Mouse (Mus musculus): ENCODE results near the gene Prkcq. TPM values are rescaled to one million over a fixed set of nuclear protein-coding genes. Genes with fewer than 3 reads are reported as not detected.

The Prkcq gene
- polyA plus RNA-seq, 1 experiment from 2014 or later = 0.88 TPM

DNA sequence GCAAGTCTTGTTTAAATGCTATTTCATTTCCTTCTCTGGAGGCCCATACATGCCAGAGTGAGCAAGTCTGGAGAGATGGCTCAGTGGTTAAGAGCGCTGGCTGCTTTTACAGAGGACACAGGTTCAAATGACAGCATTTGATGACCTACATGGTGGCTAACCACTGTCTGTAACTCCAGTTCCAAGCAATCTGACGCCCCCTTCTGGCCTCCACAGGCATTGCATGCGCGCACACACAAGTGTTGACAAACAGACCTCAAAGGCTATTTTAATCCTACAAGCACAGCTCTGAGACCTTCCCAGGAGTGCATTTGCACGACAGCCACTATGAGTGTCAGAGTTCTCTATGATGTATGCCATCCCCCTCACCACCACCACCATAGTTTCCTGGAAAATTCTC is 94.4 kb downstream of the Prkcq start:
- Histone ChIP-seq H3K9me3 (ENCODE audit: control insufficient read depth, low read length) (no peaks in the 10 kb centered on the region), H3K27ac (replicated peaks in 1 of 2; ENCODE audit: control insufficient read depth in 1 of 2, insufficient read depth in 1 of 2, low read depth in 2 of 2, low read length in 2 of 2) (no peak overlapping the region), H3K36me3 (ENCODE audit: control insufficient read depth, insufficient read depth, low read length) (no peaks in the 10 kb centered on the region), H3K4me2 (ENCODE audit: low read length) (no peak overlapping the region), H3K9ac (ENCODE audit: low read length) (no peak overlapping the region), H3K4me1 (ENCODE audit: control insufficient read depth in 2 of 2, insufficient read depth in 2 of 2, low read length in 2 of 2) (no peaks in the 10 kb centered on the region), H3K4me3 (ENCODE audit: control insufficient read depth in 1 of 2, insufficient read depth in 1 of 2, low read depth in 1 of 2, low read length in 2 of 2) (no peak overlapping the region), H3K27me3 (ENCODE audit: control insufficient read depth, insufficient read depth, low read length) (no peaks in the 10 kb centered on the region)
- WGBS = 60% methylated on average over 5 of the region's 5 CpGs
- ATAC-seq (ENCODE audit: insufficient number of reproducible peaks, insufficient read depth, low FRiP score, low read depth) = no peak

DNA sequence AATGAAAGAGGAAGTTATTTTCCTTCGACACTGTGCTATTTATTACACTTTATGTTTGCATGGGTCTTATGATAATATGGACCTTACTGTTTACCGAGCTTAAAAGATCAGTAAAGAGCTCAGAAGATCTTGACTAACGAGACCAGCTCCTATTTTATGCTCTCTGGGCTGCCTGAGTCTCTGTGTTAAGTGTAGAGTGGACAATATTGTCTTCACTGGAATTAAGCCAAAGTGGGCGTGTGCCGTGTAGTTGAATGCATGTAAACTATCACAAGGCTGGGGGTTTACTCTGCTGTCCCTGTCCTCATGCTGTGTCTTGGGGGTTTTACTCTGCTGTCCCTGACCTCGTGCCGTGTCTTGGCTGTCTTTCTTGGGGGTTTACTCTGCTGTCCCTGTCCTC is 107.1 kb downstream of the Prkcq start:
- 76% methylated on average over 7 of the region's 7 CpGs for WGBS
- Histone ChIP-seq H3K27me3 (ENCODE audit: control insufficient read depth, insufficient read depth, low read length) (no peaks in the 10 kb centered on the region), H3K4me1 (ENCODE audit: control insufficient read depth in 2 of 2, insufficient read depth in 2 of 2, low read length in 2 of 2) (no peaks in the 10 kb centered on the region), H3K9ac (ENCODE audit: low read length) (no peak overlapping the region), H3K4me2 (ENCODE audit: low read length) (no peak overlapping the region), H3K4me3 (ENCODE audit: control insufficient read depth in 1 of 2, insufficient read depth in 1 of 2, low read depth in 1 of 2, low read length in 2 of 2) (no peak overlapping the region), H3K9me3 (ENCODE audit: control insufficient read depth, low read length) (no peaks in the 10 kb centered on the region), H3K36me3 (ENCODE audit: control insufficient read depth, insufficient read depth, low read length) (no peaks in the 10 kb centered on the region), H3K27ac (replicated peaks in 1 of 2; ENCODE audit: control insufficient read depth in 1 of 2, insufficient read depth in 1 of 2, low read depth in 2 of 2, low read length in 2 of 2) (no peak overlapping the region)
- ATAC-seq (ENCODE audit: insufficient number of reproducible peaks, insufficient read depth, low FRiP score, low read depth) = no peak

DNA sequence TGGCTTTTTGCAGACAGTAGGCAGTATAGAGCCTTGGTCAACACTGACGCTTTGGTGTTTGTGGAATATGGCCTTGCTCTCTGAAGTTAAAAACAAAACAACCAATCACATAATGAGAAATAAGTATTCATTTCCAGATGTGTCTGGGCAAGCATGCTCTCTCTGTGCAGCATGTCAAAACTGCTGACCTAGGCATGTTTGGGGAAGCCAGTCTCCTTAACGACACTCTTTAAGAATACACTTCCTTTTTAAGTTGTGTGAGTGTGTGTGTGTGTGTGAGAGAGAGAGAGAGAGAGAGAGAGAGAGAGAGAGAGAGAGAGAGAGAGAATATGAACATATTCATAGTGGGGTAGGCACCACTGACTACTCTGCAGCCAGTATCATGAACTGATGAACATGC is 108.3 kb downstream of the Prkcq start:
- H3K4me1 ChIP-seq (ENCODE audit: control insufficient read depth in 2 of 2, insufficient read depth in 2 of 2, low read length in 2 of 2) = no peaks in the 10 kb centered on the region
- no peak overlapping the region for H3K9ac ChIP-seq (ENCODE audit: low read length)
- no peaks in the 10 kb centered on the region for H3K9me3 ChIP-seq (ENCODE audit: control insufficient read depth, low read length)
- ATAC-seq (ENCODE audit: insufficient number of reproducible peaks, insufficient read depth, low FRiP score, low read depth) = no peak
- H3K27ac ChIP-seq (replicated peaks in 1 of 2; ENCODE audit: control insufficient read depth in 1 of 2, insufficient read depth in 1 of 2, low read depth in 2 of 2, low read length in 2 of 2) = no peak overlapping the region
- no peak overlapping the region for H3K4me3 ChIP-seq (ENCODE audit: control insufficient read depth in 1 of 2, insufficient read depth in 1 of 2, low read depth in 1 of 2, low read length in 2 of 2)
- H3K27me3 ChIP-seq (ENCODE audit: control insufficient read depth, insufficient read depth, low read length) = no peaks in the 10 kb centered on the region
- 69% methylated on average over 2 of the region's 2 CpGs for WGBS
- no peak overlapping the region for H3K4me2 ChIP-seq (ENCODE audit: low read length)
- H3K36me3 ChIP-seq (ENCODE audit: control insufficient read depth, insufficient read depth, low read length) = no peaks in the 10 kb centered on the region

DNA sequence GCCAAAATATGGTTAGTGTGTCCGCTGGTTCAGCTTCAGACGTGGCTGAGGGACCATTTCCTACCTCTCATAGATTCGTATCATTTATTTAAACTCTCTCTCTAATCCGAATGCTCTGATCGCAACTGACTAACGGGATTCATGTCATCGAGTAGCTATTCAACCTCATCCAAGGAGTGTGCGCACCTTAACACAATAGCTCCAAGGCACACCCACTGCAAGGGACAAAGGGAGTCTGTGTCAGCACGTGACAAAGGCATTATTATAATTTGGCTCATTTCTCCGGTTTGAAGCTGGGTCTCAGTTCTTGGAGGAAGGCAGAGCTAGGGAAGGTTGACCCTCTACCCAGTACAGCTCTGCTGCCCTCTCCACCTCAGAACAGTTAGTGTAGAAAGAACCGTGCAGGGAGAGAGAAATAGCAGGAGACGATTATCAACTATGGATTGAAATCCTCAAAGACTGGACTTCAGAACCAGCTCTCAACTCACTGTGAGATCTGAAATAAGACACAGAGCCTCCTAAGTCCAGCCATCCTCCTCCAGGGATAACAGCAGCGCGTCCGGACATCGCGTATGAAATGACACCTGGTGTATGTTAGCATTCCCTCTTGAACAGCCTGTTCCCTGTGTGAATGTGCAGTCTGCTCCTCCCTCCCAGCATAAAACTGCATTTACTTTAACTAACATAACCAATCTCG is 116.1 kb downstream of the Prkcq start:
- Histone ChIP-seq H3K4me3 (ENCODE audit: control insufficient read depth in 1 of 2, insufficient read depth in 1 of 2, low read depth in 1 of 2, low read length in 2 of 2) (no peak overlapping the region), H3K9me3 (ENCODE audit: control insufficient read depth, low read length) (no peaks in the 10 kb centered on the region), H3K27ac (replicated peaks in 1 of 2; ENCODE audit: control insufficient read depth in 1 of 2, insufficient read depth in 1 of 2, low read depth in 2 of 2, low read length in 2 of 2) (no peak overlapping the region), H3K27me3 (ENCODE audit: control insufficient read depth, insufficient read depth, low read length) (no peaks in the 10 kb centered on the region), H3K36me3 (ENCODE audit: control insufficient read depth, insufficient read depth, low read length) (no peaks in the 10 kb centered on the region), H3K4me2 (ENCODE audit: low read length) (peak overlapping the region; percentile 31; the same call in 1 of the 2 replicates), H3K9ac (ENCODE audit: low read length) (no peak overlapping the region), H3K4me1 (ENCODE audit: control insufficient read depth in 2 of 2, insufficient read depth in 2 of 2, low read length in 2 of 2) (no peaks in the 10 kb centered on the region)
- 79% methylated on average over 18 of the region's 18 CpGs for WGBS
- no peak for ATAC-seq (ENCODE audit: insufficient number of reproducible peaks, insufficient read depth, low FRiP score, low read depth)

DNA sequence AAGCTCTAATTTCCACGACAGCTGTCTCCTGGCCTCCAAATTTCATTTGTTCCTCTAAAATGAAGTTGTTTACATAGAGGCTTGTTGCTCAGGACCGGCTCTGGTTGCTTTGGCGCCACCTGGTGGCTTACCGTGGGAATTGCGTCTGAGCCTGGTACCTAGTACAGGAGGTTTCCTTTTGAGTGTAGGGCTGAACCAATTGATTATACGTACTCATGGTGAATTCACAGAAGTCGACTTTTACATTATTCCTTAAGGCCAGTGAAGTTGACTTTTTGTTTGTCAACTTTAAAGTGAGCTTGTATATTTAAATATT is 116.6 kb downstream of the Prkcq start:
- peak overlapping the region; percentile 31; the same call in 1 of the 2 replicates for H3K4me2 ChIP-seq (ENCODE audit: low read length)
- no peaks in the 10 kb centered on the region for H3K4me1 ChIP-seq (ENCODE audit: control insufficient read depth in 2 of 2, insufficient read depth in 2 of 2, low read length in 2 of 2)
- H3K27ac ChIP-seq (replicated peaks in 1 of 2; ENCODE audit: control insufficient read depth in 1 of 2, insufficient read depth in 1 of 2, low read depth in 2 of 2, low read length in 2 of 2) = no peak overlapping the region
- H3K36me3 ChIP-seq (ENCODE audit: control insufficient read depth, insufficient read depth, low read length) = no peaks in the 10 kb centered on the region
- 7% methylated on average over 7 of the region's 7 CpGs for WGBS
- H3K27me3 ChIP-seq (ENCODE audit: control insufficient read depth, insufficient read depth, low read length) = no peaks in the 10 kb centered on the region
- H3K9me3 ChIP-seq (ENCODE audit: control insufficient read depth, low read length) = no peaks in the 10 kb centered on the region
- no peak overlapping the region for H3K9ac ChIP-seq (ENCODE audit: low read length)
- ATAC-seq (ENCODE audit: insufficient number of reproducible peaks, insufficient read depth, low FRiP score, low read depth) = no peak
- no peak overlapping the region for H3K4me3 ChIP-seq (ENCODE audit: control insufficient read depth in 1 of 2, insufficient read depth in 1 of 2, low read depth in 1 of 2, low read length in 2 of 2)

DNA sequence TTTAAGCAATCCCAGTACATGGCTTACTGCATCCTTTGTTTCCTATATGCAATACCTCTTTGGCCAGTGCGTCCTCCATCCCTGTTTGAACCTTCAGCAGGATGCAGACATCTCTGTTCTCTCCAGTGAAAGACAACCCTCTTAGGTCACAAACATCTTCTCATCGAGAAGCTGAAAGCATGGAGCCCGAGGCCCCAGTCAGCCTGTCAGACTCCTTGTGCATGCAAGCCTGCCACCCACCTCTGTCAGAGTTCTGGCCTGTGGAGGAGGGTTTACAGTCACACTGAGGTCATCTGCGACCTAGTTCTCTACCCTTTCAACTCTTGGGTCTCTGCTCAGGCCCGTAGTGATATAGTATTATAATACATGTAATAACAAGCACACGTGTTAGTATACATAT is 119.0 kb downstream of the Prkcq start:
- no peak for ATAC-seq (ENCODE audit: insufficient number of reproducible peaks, insufficient read depth, low FRiP score, low read depth)
- Histone ChIP-seq H3K9ac (ENCODE audit: low read length) (no peak overlapping the region), H3K4me2 (ENCODE audit: low read length) (no peak overlapping the region), H3K27ac (replicated peaks in 1 of 2; ENCODE audit: control insufficient read depth in 1 of 2, insufficient read depth in 1 of 2, low read depth in 2 of 2, low read length in 2 of 2) (no peak overlapping the region), H3K9me3 (ENCODE audit: control insufficient read depth, low read length) (no peaks in the 10 kb centered on the region), H3K27me3 (ENCODE audit: control insufficient read depth, insufficient read depth, low read length) (no peaks in the 10 kb centered on the region), H3K36me3 (ENCODE audit: control insufficient read depth, insufficient read depth, low read length) (no peaks in the 10 kb centered on the region), H3K4me1 (ENCODE audit: control insufficient read depth in 2 of 2, insufficient read depth in 2 of 2, low read length in 2 of 2) (no peaks in the 10 kb centered on the region), H3K4me3 (ENCODE audit: control insufficient read depth in 1 of 2, insufficient read depth in 1 of 2, low read depth in 1 of 2, low read length in 2 of 2) (no peak overlapping the region)
- 82% methylated on average over 6 of the region's 6 CpGs for WGBS

DNA sequence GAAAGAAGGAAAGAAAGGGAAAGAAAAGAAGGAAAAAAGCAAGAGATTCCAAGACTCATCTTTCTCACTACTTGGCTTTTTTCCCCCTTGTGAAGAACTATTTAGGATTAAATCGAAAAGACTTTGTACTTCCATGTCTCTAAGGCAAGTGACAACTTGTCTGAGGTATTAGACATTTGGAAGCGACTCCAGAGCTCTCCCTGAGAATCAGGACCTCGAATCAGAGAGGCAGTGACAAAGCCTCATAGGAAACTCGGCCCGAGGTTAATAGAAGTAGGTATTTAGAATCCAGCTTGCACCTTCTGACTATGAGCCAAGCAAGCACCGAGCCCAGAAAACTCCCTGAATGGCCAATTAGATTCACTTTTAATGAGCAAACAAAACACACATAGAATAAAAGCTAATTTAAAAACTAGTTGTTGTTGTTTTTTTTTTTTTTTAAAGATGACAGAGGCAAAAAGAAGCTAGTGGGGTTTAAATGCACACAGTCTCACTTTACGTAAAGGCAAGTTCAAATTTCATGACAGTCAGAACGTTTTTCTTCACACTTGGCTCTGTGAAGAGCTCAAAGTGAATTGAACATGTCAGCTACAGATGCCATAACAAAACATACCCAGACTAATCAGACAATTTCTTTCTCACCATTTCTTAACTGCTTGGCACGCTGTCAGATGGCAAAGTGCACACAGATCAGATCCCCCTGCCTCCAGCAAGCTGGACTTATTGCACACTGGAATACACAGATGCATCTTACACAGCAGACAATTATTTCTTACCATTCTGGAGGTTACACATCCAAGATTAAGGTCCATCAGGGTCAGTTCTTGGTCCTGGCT is 119.9 kb downstream of the Prkcq start:
- Histone ChIP-seq H3K4me3 (ENCODE audit: control insufficient read depth in 1 of 2, insufficient read depth in 1 of 2, low read depth in 1 of 2, low read length in 2 of 2) (no peak overlapping the region), H3K27me3 (ENCODE audit: control insufficient read depth, insufficient read depth, low read length) (no peaks in the 10 kb centered on the region), H3K9me3 (ENCODE audit: control insufficient read depth, low read length) (no peaks in the 10 kb centered on the region), H3K4me2 (ENCODE audit: low read length) (no peak overlapping the region), H3K27ac (replicated peaks in 1 of 2; ENCODE audit: control insufficient read depth in 1 of 2, insufficient read depth in 1 of 2, low read depth in 2 of 2, low read length in 2 of 2) (no peak overlapping the region), H3K36me3 (ENCODE audit: control insufficient read depth, insufficient read depth, low read length) (no peaks in the 10 kb centered on the region), H3K4me1 (ENCODE audit: control insufficient read depth in 2 of 2, insufficient read depth in 2 of 2, low read length in 2 of 2) (no peaks in the 10 kb centered on the region), H3K9ac (ENCODE audit: low read length) (no peak overlapping the region)
- WGBS = 69% methylated on average over 9 of the region's 9 CpGs
- ATAC-seq (ENCODE audit: insufficient number of reproducible peaks, insufficient read depth, low FRiP score, low read depth) = no peak

Data from heart, embryonic 14.5 days (tissue).